Mouse (Mus musculus) olfactory bulb, adult 2 months (tissue): ENCODE data around the gene Twist2.

Source experiments
- CTCF ChIP-seq: fragments of 200-500 bp; IDR thresholded peaks from 2 replicates; pipeline ENCODE4 v1.5.1; 2012; ENCODE audit warnings: low read depth, mild to moderate bottlenecking, low read length, moderate library complexity; ENCODE audit not compliant: insufficient read depth
- POLR2A ChIP-seq: fragments of 200-500 bp; IDR thresholded peaks from 2 replicates; pipeline ENCODE4 v1.6.1; 2012; ENCODE audit warnings: mild to moderate bottlenecking, low read depth, low read length, moderate library complexity; ENCODE audit not compliant: insufficient read depth

GRCm38 (mm10) chr1:91858901-91859300 is 57.6 kb downstream of the Twist2 start:
- TF ChIP-seq CTCF (no peak), POLR2A (no peak)
